Mouse (Mus musculus): ENCODE results near the gene Fars2.

Fars2 gene

DNA sequence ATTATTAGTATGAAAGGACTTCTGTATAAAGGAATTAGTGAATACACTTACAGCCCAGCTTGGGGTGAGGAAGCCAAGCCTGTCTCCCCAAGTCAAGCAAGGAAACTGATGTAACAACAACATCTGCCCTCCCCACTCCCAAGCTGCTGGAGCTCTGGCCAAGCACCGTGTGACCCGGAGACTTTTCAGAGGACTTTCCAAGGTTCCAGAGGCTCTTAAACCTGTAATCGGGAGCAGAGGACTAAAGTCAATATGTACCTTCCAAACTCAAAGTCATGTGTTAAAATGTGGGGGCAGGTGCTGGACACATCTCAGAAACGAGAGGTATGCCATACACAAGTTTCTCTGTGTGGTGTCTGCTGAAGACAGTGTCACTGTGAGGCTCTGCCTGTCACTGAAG, 566.4 kb downstream of the Fars2 start:
- DNase-seq (ENCODE audit: low spot score in 2 of 2) = no peak

DNA sequence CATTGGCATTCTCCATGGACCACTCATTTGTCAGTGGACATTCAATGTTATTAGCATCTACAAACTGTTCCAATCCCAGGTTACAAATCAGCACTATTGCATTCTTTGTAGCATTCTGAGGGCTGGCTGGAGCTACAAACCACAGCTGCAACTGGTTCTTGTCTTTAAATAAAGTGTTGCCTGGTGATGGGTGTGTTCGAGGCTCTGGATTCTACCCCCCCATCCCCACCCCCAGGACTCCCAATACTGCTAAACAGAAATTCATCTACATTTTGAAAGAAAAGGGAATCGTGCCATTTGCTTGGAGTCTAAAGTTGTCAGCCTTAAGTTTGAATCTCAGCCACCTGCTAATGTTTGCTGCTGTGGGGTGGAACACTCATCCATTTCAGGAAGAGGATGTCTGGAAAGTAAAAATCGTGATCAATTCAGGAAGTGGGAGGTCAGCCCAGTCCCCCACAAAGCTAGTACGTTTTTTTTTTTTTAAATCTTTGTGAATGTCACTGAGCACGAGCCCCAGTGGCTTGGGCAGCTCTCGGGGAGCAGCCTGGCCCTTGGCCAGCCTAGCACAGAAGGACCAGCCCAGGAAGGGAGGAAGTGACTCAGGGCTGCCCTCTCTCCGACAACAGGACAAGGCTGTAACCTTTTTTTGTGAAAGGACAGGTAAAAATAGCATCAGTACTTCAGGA, 578.4 kb downstream of the Fars2 start:
- DNase-seq (ENCODE audit: low spot score in 2 of 2) = no peak

DNA sequence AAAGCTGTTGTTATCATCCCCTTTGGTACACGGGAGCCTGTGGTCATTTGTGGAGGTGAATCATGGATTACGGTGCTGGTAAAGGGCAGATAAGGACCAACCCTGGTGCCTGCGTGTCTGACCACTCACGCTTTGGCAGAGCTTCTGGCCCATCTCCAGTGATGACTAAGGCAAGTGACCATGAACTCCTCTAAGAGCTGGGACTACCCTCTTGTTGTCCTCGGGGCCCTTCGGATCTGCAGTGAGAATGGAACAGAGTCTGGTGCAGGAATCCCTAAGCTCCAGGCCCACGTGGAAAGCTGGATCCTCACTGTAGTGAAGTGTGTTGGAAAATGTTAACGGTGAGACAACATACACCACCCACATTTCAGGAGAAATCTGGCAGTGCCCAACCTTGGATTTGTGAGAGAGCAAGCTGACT, 579.1 kb downstream of the Fars2 start:
- no peak for DNase-seq (ENCODE audit: low spot score in 2 of 2)

DNA sequence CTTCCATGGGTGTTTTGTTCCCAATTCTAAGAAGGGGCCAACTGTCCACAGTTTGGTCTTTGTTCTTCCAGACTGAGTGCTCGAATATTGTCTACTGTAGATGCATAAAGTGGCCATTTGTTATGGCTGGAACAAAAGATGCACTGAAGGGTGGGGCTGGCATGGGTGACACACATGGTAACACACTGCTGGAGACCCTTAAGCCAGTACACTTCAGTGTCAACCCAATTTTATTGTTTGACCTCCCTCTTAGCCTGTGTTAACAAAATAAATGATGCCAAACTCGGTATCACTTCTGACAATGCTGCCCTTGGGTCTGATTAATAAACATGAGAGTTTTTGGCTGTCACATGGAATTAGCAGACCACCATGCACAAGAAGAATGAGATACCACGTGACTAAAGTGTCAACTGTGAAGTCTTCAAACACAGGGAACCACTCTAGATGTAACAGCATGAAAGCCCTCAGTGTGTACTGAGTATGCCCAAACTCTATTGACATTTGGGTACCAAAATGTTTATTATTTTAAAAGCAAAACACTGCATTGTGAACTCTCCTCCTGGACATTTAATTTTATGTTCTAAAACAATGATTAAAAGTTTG, 590.0 kb downstream of the Fars2 start:
- no peak for DNase-seq (ENCODE audit: low spot score in 2 of 2)

DNA sequence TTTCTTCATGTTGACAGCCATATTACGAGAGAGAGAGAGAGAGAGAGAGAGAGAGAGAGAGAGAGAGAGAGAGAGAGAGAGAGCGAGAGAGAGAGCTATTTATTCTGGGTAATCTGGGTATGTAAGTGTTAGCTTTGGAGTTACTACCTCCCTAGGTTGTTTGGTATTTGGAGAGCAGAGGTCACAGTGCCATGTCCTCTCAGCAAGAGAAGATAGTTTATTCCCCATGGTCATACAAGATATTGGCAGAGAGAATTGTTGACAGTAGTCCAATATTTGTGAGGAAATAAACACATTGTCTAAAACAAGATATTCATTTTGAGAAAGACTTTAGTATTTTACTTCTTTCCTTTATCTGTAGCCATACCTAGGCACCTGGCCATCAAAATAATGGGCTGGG, 596.9 kb downstream of the Fars2 start:
- DNase-seq (ENCODE audit: low spot score in 2 of 2) = no peak

DNA sequence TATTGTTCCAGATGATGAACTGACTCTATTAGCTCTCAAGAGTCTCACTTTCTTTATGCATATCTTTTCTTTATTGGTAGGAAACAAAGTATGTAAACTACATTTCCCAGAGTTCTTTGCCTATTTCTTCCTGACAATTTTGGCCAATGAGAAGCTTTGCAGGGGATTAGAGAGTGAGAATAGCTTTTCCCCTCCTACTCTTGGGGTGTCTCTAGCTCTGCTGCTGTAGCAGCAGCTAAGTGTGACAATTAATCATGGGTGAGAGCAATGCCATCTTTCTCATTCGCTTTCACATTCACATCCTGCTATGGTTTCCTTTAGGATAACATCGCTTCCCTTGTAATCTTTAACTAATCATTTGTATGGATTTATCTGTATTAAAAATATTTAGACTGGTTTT, 599.5 kb downstream of the Fars2 start:
- no peak for DNase-seq (ENCODE audit: low spot score in 2 of 2)

DNA sequence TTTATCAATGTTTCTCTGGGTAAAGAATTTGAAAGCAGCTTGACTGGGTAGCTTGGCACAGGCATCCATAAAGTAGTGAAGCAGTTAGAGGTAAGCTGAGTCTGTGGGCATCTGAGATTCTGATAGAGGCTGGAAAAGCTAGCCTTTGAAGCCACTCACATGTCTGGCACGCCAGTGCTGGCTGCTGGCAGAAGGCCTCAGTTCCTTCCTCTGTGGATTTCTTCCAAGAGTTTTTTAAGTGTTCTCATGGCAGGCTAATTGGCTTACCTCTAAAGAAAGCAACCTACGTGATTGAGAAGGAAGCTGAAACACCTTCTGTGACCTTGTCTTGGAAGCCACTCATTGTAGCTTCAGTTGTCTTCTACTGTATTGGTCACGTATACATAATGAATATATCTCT, 600.2 kb downstream of the Fars2 start:
- no peak for DNase-seq (ENCODE audit: low spot score in 2 of 2)

DNA sequence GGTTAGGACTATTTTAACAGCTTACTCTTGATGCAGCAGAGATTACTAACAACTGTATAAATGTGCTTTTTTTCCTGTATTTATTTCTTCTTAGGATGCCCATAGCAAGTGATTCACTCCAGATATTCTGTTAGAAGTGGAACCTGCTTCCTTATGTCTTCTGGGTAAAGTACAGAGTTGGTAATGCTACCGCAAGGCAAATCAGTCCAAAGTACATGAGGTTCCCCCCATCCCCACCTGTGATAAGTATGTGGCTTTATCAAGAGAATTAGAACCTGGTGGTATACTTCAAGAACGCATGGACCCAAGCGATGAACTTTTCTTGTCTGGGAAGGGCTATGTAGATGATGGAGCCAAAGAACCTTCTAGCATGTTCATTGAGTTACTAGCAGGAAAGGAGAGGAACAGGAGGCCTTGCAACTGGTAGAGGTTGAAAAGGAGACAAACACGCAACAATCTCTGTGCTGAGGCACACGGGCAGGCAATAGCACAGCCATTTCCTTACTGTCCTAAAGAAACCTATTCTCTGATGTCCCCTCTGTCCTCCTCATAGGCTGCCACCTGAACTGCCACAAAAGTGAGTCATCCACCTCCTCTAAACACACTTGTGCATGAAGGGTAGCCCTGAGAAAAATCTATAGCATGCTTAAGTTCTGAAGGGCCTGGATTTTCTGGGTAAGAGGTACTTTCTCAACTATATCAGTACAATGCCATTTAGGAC, 603.2 kb downstream of the Fars2 start:
- DNase-seq (ENCODE audit: low spot score in 2 of 2) = no peak

DNA sequence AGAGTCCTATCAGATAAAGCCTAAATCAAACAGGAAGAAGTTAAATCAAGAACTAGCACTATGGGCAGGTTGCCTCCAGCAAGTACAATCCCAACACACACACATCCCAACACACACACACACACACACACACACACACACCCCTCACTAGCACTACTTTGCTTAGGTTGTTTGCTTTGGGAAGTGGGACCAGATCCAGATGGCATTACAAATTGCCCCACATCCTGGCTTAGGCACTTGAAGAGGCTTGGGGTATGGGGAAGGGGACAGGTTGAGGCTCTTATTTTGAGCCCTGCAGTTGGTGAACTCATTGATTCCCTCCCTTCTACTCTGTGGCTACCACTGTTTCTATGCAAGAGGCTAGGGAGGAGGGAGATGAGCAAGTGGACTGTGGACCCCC, 605.1 kb downstream of the Fars2 start:
- DNase-seq (ENCODE audit: low spot score in 2 of 2) = no peak

DNA sequence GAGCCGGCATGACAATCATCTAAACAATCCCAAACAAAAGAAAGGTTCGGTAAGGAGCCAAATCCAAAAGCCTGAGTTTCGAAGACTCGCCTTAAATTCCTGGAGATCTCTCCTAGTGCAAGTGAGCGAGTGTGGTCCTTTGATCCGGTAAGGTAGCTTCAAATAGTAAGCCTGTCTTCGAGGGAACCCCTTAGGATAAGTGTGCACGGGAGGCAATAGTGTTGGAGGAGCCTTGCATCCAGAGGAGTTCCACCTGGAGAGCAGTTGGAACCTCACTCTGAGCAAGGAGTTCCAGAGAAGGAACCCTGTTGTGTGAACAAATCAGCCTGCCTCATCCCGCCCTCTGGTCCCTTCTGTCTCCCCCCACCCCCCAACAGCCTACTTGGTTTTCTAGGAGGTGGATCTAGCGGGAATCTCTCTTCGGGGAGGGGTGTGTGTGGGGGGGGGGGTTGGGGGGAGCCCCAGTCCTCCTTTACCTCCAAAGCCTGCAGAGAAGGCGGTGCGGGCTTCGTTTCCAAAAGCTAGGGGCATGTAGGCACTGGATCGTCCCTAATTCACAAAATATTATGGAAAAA, 606.6 kb downstream of the Fars2 start:
- no peak for DNase-seq (ENCODE audit: low spot score in 2 of 2)

DNA sequence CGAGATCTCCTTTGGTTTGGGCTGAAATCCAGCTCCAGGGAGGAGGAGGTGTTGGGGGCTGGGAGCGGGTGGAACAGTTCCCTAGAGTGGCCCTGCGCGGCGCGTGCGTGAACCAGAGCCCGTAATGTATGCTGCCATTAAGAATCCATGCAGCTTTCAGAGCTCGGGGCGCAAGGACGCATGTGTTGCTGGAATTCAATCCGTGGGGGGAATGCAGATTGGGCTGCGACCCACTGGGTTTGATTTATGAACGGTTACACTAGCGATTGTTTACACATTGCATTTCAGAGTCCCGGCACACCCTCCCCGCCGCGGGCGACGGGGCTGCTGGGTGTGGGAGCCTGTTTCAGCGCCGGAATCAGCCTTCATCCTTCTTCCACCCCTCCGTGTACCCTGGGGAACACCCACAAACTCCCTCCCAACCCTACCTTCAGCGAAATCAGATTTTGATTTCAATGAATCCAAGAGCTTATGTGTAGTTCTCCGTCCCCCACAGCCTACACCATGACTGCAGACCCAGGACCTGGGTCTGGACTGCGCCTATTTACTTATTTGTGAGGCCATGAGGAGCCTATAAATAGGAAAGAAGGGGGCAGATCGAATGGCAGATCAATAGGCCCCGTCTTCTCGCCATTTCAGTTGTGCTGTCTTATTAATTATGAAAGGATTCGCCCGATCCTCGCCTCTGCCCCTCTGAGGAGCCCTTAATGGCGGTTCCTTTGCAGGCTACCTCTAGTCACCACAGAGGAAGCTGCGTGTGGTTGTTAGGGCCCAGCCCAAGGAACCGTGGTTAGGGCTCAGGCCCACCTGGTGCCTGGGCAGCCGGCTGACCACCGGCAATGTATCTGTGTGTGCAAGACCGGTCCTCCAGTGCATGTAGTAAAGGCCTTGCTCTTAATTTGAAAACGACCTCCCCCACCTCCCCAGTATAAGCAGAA, 607.6 kb downstream of the Fars2 start:
- DNase-seq (ENCODE audit: low spot score in 2 of 2) = no peak

DNA sequence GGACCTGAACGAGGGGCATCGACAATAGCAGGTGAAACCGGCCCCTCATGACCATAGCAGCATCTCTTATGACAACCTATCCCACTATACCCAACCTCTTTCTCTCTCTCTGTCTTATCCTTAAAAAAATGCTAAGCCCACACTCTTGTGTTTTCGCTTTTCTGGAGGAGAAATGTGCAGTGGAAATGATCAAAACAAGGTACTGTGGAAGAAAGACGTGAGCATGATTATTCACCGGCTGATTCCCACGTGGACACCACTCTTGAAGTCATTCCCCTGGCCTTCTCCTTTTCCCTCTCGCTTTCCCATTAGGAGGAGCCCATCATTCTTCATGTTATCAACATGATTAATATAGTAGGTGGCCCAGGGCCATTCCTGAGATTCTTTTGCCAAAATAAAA, 608.7 kb downstream of the Fars2 start:
- no peak for DNase-seq (ENCODE audit: low spot score in 2 of 2)

DNA sequence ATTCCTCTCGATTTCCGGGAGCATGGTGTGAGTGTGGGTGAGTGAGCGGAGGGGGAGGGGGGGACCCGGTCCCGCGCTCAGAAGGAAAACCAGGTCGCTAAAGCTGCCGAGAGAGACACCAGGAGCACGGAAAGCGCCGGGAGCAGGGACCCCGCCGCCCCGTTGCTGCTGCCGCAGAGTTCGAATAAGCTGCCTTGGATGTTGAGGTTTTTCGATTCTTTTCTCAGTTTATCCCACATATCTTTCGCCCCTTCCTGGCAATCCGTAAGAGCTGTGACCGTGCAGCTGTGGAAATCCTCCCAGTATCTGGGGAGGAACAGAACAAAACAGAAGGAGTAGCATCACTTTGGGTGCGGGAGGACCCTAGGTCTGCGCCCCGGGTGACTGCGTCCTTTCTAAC, 609.3 kb downstream of the Fars2 start:
- DNase-seq (ENCODE audit: low spot score in 2 of 2) = no peak

DNA sequence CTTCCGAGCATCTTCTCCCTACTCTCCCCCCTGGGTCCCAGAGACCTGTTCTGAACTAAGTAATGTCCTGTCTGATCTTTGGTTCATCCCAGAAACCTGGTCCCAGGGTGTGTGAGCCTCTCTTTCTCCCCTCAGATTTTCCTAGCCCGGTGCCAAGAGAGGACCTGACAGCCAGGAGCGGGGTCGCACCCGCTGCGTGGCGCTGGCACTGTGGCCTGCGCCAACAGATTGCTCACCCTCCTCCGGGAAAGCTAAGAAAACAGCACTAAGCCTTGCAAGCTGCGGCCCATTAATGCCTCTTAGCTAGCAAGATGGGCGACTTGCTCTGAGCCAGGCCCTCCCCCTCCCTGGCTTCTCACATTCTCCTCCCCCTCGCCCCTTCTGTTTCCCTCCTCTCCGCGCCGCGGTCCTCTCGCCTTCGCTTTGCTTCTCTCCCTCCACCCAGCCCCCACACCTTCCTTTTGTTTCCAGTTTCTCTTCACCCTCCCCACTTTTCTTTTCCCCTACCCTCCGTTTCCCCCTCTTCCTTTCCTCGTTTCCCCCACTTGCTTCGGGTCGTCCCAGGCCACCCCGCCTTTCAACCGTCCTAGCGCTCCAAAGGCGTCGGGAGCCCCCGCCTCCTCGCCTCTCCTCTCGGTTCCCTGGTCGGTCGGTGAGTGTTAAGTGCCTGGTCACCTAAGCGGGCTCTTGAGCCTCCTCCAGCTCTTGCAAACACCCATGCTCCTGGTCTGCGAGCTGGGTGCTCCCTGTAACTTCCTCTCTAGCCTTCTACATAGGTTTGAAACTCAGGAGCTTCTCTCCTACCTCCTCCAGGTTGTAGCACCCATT, 610.0 kb downstream of the Fars2 start:
- no peak for DNase-seq (ENCODE audit: low spot score in 2 of 2)

DNA sequence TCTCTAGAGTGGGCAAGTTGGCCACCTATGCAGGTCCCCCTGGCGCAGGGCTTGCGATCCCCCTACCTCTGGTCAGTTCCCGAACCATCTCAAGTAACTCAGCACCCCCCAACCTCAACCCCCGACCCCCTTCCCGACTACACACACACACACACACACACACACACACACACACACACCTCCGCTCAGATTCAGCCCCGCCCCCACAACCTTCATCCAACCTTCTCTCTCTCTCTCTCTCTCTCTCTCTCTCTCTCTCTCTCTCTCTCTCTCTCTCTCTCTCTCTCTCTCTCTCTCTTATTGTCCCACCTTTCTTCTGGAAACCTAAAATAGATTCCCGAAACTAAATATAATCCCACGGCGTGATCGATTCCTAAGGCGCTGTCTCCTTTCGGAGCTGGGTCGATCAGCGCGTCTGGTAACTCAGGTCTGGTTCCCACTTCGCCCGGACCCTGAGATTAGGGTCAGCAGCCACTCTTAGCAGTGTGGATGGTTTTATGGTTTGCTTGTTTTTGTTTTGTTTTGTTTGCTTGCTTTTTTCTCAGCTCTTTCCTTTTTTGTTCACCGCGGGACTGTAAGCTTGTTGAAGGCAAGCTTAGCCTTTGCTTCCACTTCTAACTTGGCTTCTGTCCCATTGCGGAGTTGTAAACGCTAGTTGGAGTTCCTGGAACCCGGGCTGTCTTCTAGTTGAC, 610.7 kb downstream of the Fars2 start:
- DNase-seq (ENCODE audit: low spot score in 2 of 2) = no peak

DNA sequence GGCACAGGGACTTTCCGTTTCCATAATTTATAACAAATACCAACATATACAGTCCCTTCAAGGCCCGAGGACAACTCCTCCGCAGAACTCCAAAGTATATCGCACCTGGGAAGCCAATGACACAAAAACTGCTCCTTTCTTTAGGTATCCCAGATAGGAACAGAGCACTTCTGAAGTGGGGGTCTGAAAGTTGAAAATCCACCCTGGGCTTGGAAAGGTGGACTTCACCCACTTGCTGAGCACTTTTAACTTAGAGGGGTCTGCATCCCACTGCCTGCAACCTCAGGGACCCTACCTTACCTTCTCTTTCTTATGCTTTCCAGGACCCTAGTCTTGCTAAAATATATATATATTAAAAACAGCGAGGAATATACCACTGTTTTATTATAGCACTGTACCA, 611.3 kb downstream of the Fars2 start:
- no peak for DNase-seq (ENCODE audit: low spot score in 2 of 2)

DNA sequence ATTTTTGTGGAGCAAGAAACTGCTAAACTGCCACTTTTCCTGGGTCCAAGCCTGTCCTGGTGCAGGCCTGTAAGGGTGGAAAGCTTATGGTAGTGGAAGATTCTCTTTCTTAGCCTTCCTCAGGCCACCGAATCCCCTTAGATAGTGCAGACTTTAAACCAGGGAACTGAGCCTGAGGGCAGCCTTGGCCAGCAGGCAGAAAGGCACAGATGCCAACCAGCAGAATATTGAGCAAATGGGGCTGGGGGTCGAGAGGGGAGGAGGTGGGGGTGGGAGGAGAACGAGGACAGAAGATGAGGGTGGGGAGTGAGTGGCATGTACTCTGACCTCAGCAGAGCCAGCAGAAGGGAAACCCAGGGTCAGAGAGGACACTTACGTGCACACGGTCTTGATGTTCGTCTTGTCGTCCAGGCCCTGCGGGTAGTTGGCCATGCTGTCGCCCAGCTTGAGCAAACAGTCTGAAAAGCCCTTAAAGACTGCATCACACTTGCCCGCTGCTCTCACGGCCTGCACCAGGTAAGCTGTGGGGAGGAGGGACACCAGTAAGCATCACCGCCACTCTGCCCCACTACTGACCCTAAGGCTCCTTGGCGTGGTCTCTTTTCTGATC, 612.6 kb downstream of the Fars2 start:
- no peak for DNase-seq (ENCODE audit: low spot score in 2 of 2)

DNA sequence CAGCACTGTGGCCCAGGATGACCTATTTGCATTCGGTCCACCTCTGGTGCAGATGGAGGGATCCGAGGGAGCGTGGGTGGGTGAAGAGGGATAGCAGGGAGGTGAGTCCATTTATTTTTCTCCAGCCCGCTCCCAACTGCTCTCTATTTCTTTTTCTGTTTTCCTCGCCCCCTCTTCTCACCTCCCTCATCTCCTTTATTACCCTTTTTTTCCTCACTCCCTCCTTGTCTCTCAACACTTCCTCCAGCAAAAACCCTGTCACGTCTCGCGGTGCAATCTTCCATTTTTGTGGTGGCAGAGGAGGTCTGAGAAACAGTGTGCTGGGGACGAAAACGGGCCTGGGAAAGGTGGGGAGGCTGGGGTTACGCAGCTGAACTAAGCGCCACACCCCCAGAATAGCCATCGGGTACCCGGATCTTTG, 613.1 kb downstream of the Fars2 start:
- no peak for DNase-seq (ENCODE audit: low spot score in 2 of 2)

DNA sequence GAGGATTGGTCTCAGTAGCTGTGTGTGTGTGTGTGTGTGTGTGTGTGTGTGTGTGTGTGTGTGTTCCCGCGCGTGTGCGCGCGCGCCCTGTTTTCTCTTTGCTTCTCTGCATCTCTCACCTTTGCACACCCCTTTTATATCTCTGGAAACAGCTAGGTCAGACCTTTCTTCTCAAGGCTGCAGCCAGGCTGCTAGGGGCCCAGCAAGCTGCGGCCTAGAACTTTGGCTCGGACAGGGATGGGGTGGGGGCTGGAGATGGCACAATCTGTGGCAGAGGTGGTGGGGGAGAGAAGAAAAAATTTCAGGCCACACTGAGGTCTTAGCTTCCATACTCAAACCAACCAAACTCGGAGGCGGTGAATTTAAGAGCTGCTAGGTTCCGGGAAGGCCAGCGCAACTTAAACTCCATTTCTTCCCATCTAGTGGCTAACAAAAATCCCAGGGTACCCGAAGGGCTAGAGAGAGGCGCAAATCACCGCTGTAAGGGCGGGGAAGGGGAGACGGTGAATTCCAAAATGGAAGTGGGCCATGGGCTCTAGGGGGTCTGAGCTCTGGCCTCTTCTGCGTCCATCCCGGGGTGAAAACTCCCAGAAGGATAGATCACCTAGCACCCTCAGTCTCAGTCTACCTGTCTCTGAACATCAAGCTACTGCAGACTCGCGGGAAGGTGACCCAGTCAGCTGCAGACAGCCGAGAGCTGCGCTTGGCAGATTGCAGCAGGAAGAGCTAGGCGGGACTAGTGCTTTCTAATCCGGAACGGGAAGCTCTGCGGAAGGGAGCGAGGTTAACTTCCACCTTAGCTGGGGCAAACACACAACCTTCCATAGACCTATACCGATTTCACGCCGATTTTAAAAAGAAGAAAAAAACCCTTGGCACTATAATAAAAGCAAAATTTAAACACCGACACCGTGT, 614.1 kb downstream of the Fars2 start:
- no peak for DNase-seq (ENCODE audit: low spot score in 2 of 2)
